8 mouse cellular contexts compared by ENCODE assay signal in genomic region chr8:78507979-78508718, GRCm38 (mm10). TPM values are rescaled to one million over a fixed set of nuclear protein-coding genes. Genes with fewer than 3 reads are reported as not detected.
DNase-seq lines count a peak whose midpoint lies in the region; ATAC-seq lines count a peak whose summit lies in the region.

No protein-coding gene starts in this region.

- H3K4me1 ChIP-seq in brown adipose tissue, adult 24 weeks (ENCODE audit: control insufficient read depth, insufficient read depth, insufficient read length, low read length) = peaks cover 5% of the 10 kb centered on the region; the same call in 1 of the 2 replicates
- H3K4me1 ChIP-seq in forebrain, embryonic 14.5 days (ENCODE audit: control insufficient read depth, insufficient read depth, low read length) = peaks cover 10% of the 10 kb centered on the region
- H3K4me1 ChIP-seq in hindbrain, embryonic 14.5 days (replicated peaks; ENCODE audit: control insufficient read depth, insufficient read depth, low read length) = peaks cover 14% of the 10 kb centered on the region
- peaks cover 27% of the 10 kb centered on the region for H3K4me1 ChIP-seq in liver, embryonic 12.5 days

- H3K4me3 ChIP-seq in brown adipose tissue, adult 24 weeks (ENCODE audit: insufficient read depth, low read depth, low read length) = peak overlapping the region; percentile 96
- H3K4me3 ChIP-seq in forebrain, embryonic 14.5 days (ENCODE audit: low read depth, low read length) = peak overlapping the region; percentile 95
- H3K4me3 ChIP-seq in hindbrain, embryonic 14.5 days (replicated peaks; ENCODE audit: low read length) = peak overlapping the region; percentile 93
- H3K4me3 ChIP-seq in liver, embryonic 12.5 days = peak overlapping the region; percentile 90

- WGBS in forebrain, embryonic 14.5 days = under 1% methylated on average over 38 of the region's 38 CpGs
- under 1% methylated on average over 37 of the region's 38 CpGs for WGBS in hindbrain, embryonic 14.5 days
- WGBS in liver, embryonic 12.5 days (ENCODE audit: insufficient replicate concordance) = under 1% methylated on average over 38 of the region's 38 CpGs

- peak overlapping the region; percentile 91 for H3K4me2 ChIP-seq in forebrain, embryonic 14.5 days (ENCODE audit: low read length)
- H3K4me2 ChIP-seq in hindbrain, embryonic 14.5 days (replicated peaks) = peak overlapping the region; percentile 96
- peak overlapping the region; percentile 91 for H3K4me2 ChIP-seq in liver, embryonic 12.5 days

- peaks cover 23% of the 10 kb centered on the region for H3K36me3 ChIP-seq in forebrain, embryonic 14.5 days (ENCODE audit: control insufficient read depth, insufficient read depth, low read length)
- peaks cover 23% of the 10 kb centered on the region for H3K36me3 ChIP-seq in hindbrain, embryonic 14.5 days (replicated peaks; ENCODE audit: control insufficient read depth, insufficient read depth)
- peaks cover 29% of the 10 kb centered on the region for H3K36me3 ChIP-seq in liver, embryonic 12.5 days

- peak overlapping the region; percentile 98 for H3K9ac ChIP-seq in forebrain, embryonic 14.5 days (ENCODE audit: low read length)
- peak overlapping the region; percentile 95 for H3K9ac ChIP-seq in hindbrain, embryonic 14.5 days
- H3K9ac ChIP-seq in liver, embryonic 12.5 days = peak overlapping the region; percentile 96

- peak overlapping the region; percentile 75 for H3K27ac ChIP-seq in brown adipose tissue, adult 24 weeks (replicated peaks; ENCODE audit: low read depth, low read length)
- peak overlapping the region; percentile 96 for H3K27ac ChIP-seq in forebrain, embryonic 14.5 days (ENCODE audit: low read depth, low read length)
- peak overlapping the region; percentile 99 for H3K27ac ChIP-seq in hindbrain, embryonic 14.5 days
- peak overlapping the region; percentile 93 for H3K27ac ChIP-seq in liver, embryonic 12.5 days

- no peaks in the 10 kb centered on the region for H3K27me3 ChIP-seq in forebrain, embryonic 14.5 days (replicated peaks; ENCODE audit: control insufficient read depth, insufficient read depth, low read length)
- no peaks in the 10 kb centered on the region for H3K27me3 ChIP-seq in hindbrain, embryonic 14.5 days (ENCODE audit: control insufficient read depth, insufficient read depth, low read length)
- no peaks in the 10 kb centered on the region for H3K27me3 ChIP-seq in liver, embryonic 12.5 days (replicated peaks)

- DNase-seq in right cerebral cortex, adult 2 months (ENCODE audit: low spot score in 2 of 2) = peak; percentile 29 to 36
- no peak for DNase-seq in right cerebral cortex, postnatal 25 days
- peak; percentile 48 for DNase-seq in forebrain, embryonic 14.5 days (ENCODE audit: low spot score)
- peak; percentile 64 for DNase-seq in hindbrain, embryonic 14.5 days (ENCODE audit: low spot score)
- DNase-seq in thymus, adult 18-20 months = peak; percentile 45

- ATAC-seq in forebrain, embryonic 14.5 days = peak; percentile 38
- peak; percentile 22 for ATAC-seq in hindbrain, embryonic 14.5 days (ENCODE audit: low FRiP score)
- ATAC-seq in liver, embryonic 12.5 days = peak; percentile 44
- ATAC-seq in monocyte, adult 5-6 weeks (replicated peaks; ENCODE audit: insufficient number of reproducible peaks, low FRiP score, low TSS enrichment, poor library complexity, severe bottlenecking) = peak; percentile 19; the same call in 1 of the 2 replicates

- H3K9me3 ChIP-seq in forebrain, embryonic 14.5 days (replicated peaks; ENCODE audit: control insufficient read depth, low read length) = no peaks in the 10 kb centered on the region; the same call in 1 of the 2 replicates
- no peaks in the 10 kb centered on the region for H3K9me3 ChIP-seq in hindbrain, embryonic 14.5 days (ENCODE audit: control insufficient read depth, low read length)
- no peaks in the 10 kb centered on the region for H3K9me3 ChIP-seq in liver, embryonic 12.5 days (replicated peaks)

RNA-seq across cellular contexts. Expression of gene Rbmxl1, which starts 0.5 kb away (rescaled TPM):
- 10.9 and 17.8 TPM in 2 replicates for polyA plus RNA-seq in brown adipose tissue, adult 24 weeks (2012; ENCODE audit: insufficient read depth, insufficient read length, missing spikeins)
- 263 and 267 TPM in 2 replicates for polyA plus RNA-seq in forebrain, embryonic 14.5 days (2014; fragmentation: Nextera tagmentation; extraction: Ambion mirVana)
- 195 and 213 TPM in 2 replicates for polyA plus RNA-seq in hindbrain, embryonic 14.5 days (2014; fragmentation: Nextera tagmentation; extraction: Ambion mirVana)
- polyA plus RNA-seq in liver, embryonic 12.5 days (2016; fragmentation: Nextera tagmentation; extraction: Ambion mirVana) = 168 and 171 TPM in 2 replicates
- total RNA-seq in monocyte, adult 5-6 weeks (2017) = 44.4 to 76.1 TPM (median 75.3 TPM) in 3 replicates

RNA-seq across cellular contexts. Expression of gene Slc10a7, which starts 1.0 kb away (rescaled TPM):
- 5.3 and 6.0 TPM in 2 replicates for polyA plus RNA-seq in brown adipose tissue, adult 24 weeks (2012; ENCODE audit: insufficient read depth, insufficient read length, missing spikeins)
- 5.2 and 6.8 TPM in 2 replicates for polyA plus RNA-seq in forebrain, embryonic 14.5 days (2014; fragmentation: Nextera tagmentation; extraction: Ambion mirVana)
- polyA plus RNA-seq in hindbrain, embryonic 14.5 days (2014; fragmentation: Nextera tagmentation; extraction: Ambion mirVana) = 6.3 and 6.4 TPM in 2 replicates
- polyA plus RNA-seq in liver, embryonic 12.5 days (2016; fragmentation: Nextera tagmentation; extraction: Ambion mirVana) = 8.8 and 9.1 TPM in 2 replicates
- 12.3 to 18.0 TPM (median 17.0 TPM) in 3 replicates for total RNA-seq in monocyte, adult 5-6 weeks (2017)
